Mouse (Mus musculus) granulocyte monocyte progenitor cell, adult 5-6 weeks (primary cell): Measurements from ENCODE around the gene Gm7137. TPM values are rescaled to one million over a fixed set of nuclear protein-coding genes. Genes with fewer than 3 reads are reported as not detected.
"Not testable (repeated sequence)": the region's sequence is repeated elsewhere in the genome, so short reads cannot be mapped to it uniquely, and the experiment has no call there.

ENCODE experiments used
- ATAC-seq: replicated peaks from 2 replicates; pipeline ENCODE4 v1.8.0; 2016; ENCODE audit warnings: mild to moderate bottlenecking, moderate TSS enrichment, inconsistent platforms; ENCODE audit not compliant: poor library complexity, severe bottlenecking
- total RNA-seq, 2 experiments: library from RNA; stranded (forward) in 1 of 2; stranded (reverse) in 1 of 2; fragments of 200-712, 200-1000 nt in 1 of 2; fragments of >200 nt in 1 of 2; fragmentation: Nextera tagmentation in 1 of 2; gene quantifications; 2 replicates each; pipeline ENCODE4 v1.2.3; 2014 to 2017

Gene Gm7137
- total RNA-seq (2014; fragmentation: Nextera tagmentation) (not detected in 2 replicates), total RNA-seq (2017) (not detected in 2 replicates)

GRCm38 (mm10) chr10:77787876-77788275 is at the start of gene Gm7137:
Gene Gm7137 (minus strand): TSS chr10:77788200.
- ATAC-seq: not testable (repeated sequence)

DNA sequence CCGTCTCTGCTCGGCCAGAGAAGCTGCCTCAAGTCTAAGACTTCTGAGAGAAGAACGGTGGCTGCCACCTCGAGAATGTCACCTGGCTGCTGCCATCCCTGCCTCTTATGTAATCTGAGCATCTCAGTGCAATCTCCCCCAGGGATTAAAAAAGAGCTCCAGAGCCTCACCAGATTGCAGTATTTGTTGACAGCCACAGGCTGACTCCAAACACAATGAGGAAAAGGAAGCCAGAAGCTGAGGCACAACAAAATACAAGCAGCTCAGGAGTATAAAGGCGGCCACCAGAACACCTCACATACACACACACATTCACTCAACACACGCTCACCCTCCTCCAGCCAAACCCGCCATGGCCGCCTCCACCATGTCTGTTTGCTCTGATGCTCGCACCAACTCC is 47.6 kb upstream of the Gm7137 start, which contains the start of gene Krtap10-10:
TSS of gene Krtap10-10 (plus strand) at position 301 of the 400 bp plus-strand sequence.
- ATAC-seq: no peak

DNA sequence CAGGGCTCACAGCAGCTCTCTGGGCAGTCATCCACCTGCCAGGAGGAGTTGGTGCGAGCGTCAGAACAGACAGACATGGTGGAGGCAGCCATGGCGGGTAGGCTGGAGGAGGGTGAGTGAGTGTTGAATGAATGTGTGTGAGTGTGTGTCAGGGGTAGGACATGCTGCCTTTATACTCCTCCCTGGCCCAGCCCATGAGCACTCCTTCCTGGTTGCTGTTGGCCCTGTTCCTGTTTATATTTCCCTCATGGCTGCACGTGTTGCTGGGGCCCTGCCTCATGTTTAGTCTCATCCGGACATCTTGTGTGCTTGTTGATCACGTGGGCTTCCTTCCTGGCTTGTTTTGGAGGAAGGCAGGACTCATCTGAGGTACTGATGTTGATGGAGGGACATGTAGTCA is 39.0 kb upstream of the Gm7137 start, which contains the start of gene Krtap10-4:
TSS of gene Krtap10-4 (minus strand) at position 145 of the 400 bp plus-strand sequence.
- no peak for ATAC-seq

DNA sequence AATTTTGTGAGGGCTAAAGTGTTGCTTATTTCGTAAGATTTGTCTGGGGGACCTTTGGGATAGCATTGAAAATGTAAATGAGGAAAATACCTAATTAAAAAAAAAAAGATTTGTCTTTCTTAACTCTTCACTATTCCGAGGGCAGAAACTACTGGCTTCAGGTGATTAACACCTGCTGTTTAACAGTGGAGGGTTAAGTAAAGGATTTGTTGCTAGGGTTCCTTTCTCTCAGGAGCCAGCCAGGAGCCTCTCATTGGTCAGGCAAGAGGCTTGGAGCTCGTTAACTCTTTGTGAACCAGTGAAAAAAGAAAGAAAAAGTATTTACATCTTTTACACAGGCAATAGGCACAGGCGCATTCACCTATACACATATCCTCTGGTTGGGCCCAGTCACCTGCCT is 31.2 kb upstream of the Gm7137 start:
- no peak for ATAC-seq

DNA sequence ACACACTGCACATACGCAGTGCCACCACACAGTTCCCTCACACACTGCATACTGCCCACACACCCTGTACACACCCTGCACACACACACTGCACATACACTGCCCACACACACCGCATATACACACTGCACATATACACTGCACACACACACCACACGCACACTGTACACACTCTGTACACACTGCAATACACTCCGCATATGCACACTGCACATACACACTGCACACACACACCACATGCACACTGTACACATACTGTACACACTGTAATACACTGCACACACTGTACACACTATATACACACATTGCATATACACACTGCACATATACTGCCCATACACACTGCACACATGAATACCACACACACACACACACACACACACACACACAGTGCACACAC is 30.5 kb upstream of the Gm7137 start:
- no peak for ATAC-seq

DNA sequence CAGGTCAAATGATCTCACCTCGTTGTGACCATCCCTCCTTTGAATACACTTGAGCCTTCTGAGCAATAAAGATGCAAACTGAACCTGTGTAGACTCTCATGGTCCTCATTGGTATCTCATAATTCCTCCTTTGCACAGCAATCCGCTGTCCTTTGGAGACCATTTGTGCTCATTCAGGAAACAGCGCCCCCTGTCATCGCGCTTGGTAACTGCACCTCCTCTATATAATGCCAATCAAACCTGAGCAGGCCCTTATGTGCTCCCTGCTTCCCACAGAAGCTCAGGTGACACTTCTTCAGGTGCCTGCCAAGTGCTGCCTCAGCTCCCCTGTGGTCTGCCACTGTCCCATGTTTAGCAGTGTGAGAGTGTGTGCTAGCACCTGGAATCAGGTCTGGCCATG is 27.5 kb upstream of the Gm7137 start:
- no peak; the same call in 1 of the 2 replicates for ATAC-seq

GRCm38 (mm10) chr10:77814382-77814781 is 26.4 kb upstream of the Gm7137 start, which contains the start of gene Gm2696:
Gene Gm2696 (plus strand): TSS chr10:77814682.
- ATAC-seq: no peak

- no peak for ATAC-seq
Measured at GRCm38 (mm10) chr10:77811743-77812142, 23.7 kb upstream of the Gm7137 start, which contains the start of gene Gm9507. Gene Gm9507 (minus strand): TSS chr10:77811843.

- no peak for ATAC-seq
Measured at GRCm38 (mm10) chr10:77804095-77804494, 16.1 kb upstream of the Gm7137 start.

GRCm38 (mm10) chr10:77798921-77799508 is 11.0 kb upstream of the Gm7137 start, which contains the start of gene Gm19668:
Gene Gm19668 (minus strand): TSS chr10:77799133.
- no peak for ATAC-seq

- not testable (repeated sequence) for ATAC-seq
Measured at GRCm38 (mm10) chr10:77798164-77798920, 10.3 kb upstream of the Gm7137 start.

- ATAC-seq: no peak
Measured at GRCm38 (mm10) chr10:77797677-77798076, 9.7 kb upstream of the Gm7137 start.

DNA sequence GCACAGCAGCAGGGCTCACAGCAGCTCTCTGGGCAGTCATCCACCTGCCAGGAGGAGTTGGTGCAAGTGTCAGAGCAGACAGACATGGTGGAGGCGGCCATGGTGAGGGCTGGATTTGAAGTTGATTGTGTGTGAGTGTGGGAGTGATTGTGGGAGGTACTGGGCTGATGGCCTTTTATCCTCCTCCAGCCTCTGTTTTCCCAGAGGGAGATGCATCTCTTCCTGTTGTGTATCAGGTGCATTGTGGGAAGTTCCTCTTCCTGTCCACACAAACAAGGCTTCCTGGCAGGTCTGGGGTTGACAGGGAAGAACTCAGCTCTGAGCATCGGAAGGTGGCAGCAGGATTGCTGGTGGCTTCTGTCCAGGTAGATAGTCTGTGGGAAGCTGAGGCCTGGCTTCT is 7.0 kb upstream of the Gm7137 start, which contains the start of gene Gm9639:
TSS of gene Gm9639 (minus strand) at position 101 of the 400 bp plus-strand sequence.
- no peak for ATAC-seq

GRCm38 (mm10) chr10:77788621-77789020 is 621 bp upstream of the Gm7137 start:
- no peak for ATAC-seq

GRCm38 (mm10) chr10:77783396-77783795 is 4.6 kb downstream of the Gm7137 start:
- not testable (repeated sequence) for ATAC-seq

- not testable (repeated sequence) for ATAC-seq
Measured at GRCm38 (mm10) chr10:77782442-77782841, 5.6 kb downstream of the Gm7137 start, which contains the start of gene Gm3250. Gene Gm3250 (minus strand): TSS chr10:77782542.

DNA sequence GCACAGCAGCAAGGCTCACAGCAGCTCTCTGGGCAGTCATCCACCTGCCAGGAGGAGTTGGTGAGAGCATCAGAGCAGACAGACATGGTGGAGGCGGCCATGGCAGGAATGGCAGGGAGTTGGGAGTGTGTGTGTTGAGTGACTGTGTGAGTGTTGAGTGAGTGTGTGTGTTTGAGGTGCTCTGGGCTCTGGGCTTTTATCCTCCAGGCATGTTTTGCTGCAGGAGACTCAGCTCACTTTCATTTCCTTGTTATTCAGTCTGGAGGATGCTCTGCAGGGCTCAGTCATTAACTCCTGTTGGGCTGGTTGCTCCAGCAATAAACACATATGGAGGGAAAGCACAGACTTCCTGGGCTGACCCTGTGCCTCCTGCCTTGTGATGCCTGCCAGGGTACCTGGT is 11.2 kb downstream of the Gm7137 start, which contains the start of gene Gm7138:
TSS of gene Gm7138 (minus strand) at position 101 of the 400 bp plus-strand sequence.
- not testable (repeated sequence) for ATAC-seq

DNA sequence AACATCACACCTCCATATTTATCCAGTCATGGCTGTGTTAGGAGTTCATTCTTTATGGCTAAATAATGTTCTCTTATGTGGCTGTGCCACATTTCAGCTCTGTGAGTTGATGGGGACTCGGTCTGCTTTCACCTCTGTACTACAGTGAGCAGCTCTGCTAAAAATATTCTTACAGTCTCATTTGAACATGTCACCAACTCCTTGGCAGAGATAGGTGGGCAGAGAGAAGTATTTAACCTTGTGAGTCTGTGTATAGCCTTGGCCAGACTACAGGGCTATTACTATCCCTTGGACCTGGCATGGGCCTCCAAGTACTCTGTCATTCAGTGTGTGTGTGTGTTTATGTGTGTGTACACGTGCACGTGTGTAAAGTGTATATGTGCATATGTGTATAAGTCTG is 15.9 kb downstream of the Gm7137 start:
- not testable (repeated sequence) for ATAC-seq

- ATAC-seq: not testable (repeated sequence)
Measured at GRCm38 (mm10) chr10:77771225-77771624, 16.8 kb downstream of the Gm7137 start, which contains the start of gene Gm3238. Gene Gm3238 (minus strand): TSS chr10:77771325.

- no peak for ATAC-seq
Measured at GRCm38 (mm10) chr10:77769727-77770126, 18.3 kb downstream of the Gm7137 start.

GRCm38 (mm10) chr10:77759582-77759981 is 28.4 kb downstream of the Gm7137 start, which contains the start of gene Gm3233:
Gene Gm3233 (minus strand): TSS chr10:77759682.
- ATAC-seq: not testable (repeated sequence)
